Mouse (Mus musculus) liver, embryonic 16.5 days (tissue): ENCODE data around the gene Olah. TPM values are rescaled to one million over a fixed set of nuclear protein-coding genes. Genes with fewer than 3 reads are reported as not detected.

Experiments
- ATAC-seq: fragments of 200-750 bp; cut with Nextera tagmentation; 2 replicates; pipeline ENCODE4 v1.8.0; 2017; ENCODE audit warnings: low read depth, mild to moderate bottlenecking, moderate number of reproducible peaks, moderate library complexity
- H3K27ac ChIP-seq: fragments of 300-500 bp; sonication (generic); 2 replicates; pipeline ENCODE4 v1.5.1; 2014; ENCODE audit warnings: mild to moderate bottlenecking, low read length
- H3K27me3 ChIP-seq: fragments of 300-500 bp; sonication (generic); 2 replicates; pipeline ENCODE4 v1.6.1; 2014; ENCODE audit warnings: low read depth, low read length, mixed read lengths; ENCODE audit not compliant: control insufficient read depth, insufficient read depth
- H3K36me3 ChIP-seq: fragments of 300-500 bp; sonication (generic); 2 replicates; pipeline ENCODE4 v1.6.1; 2014; ENCODE audit warnings: mild to moderate bottlenecking; ENCODE audit not compliant: control insufficient read depth, insufficient read depth
- H3K4me1 ChIP-seq: fragments of 300-500 bp; sonication (generic); 2 replicates; pipeline ENCODE4 v1.6.1; 2014; ENCODE audit warnings: low read depth, low read length, mixed read lengths; ENCODE audit not compliant: control insufficient read depth
- H3K4me2 ChIP-seq: fragments of 300-500 bp; sonication (generic); 2 replicates; pipeline ENCODE4 v1.6.1; 2014; ENCODE audit warnings: low read depth, low read length, mixed read lengths
- H3K4me3 ChIP-seq: fragments of 300-500 bp; sonication (generic); 2 replicates; pipeline ENCODE4 v1.5.1; 2014; ENCODE audit warnings: low read depth, mild to moderate bottlenecking, low read length
- H3K9ac ChIP-seq: fragments of 300-500 bp; sonication (generic); 2 replicates; pipeline ENCODE4 v1.6.1; 2014; ENCODE audit warnings: low read depth, low read length
- H3K9me3 ChIP-seq: fragments of 300-500 bp; sonication (generic); replicated peaks from 2 replicates; pipeline ENCODE4 v1.6.1; 2016; ENCODE audit warnings: low read length; ENCODE audit not compliant: control insufficient read depth
- WGBS: fragments of 180-500 bp; shearing (Covaris S2); extraction: QIAGEN DNeasy Blood & Tissue Kit; methylation state at CpG from one replicate; pipeline ENCODE4 v1.1.7; 2014; ENCODE audit not compliant: insufficient replicate concordance; 5-methylcytosine and 5-hydroxymethylcytosine counted together
- polyA plus RNA-seq: library from polyadenylated mRNA; unstranded; fragments of >200 nt; fragmentation: Nextera tagmentation; extraction: Ambion mirVana; gene quantifications from 2 replicates; pipeline ENCODE4 v1.2.1, GENCODE M21; 2015

The Olah gene
- polyA plus RNA-seq, 1 experiment from 2014 or later = not detected

- WGBS = 69% methylated on average over 4 of the region's 4 CpGs
- Histone ChIP-seq H3K9me3 (no peaks in the 10 kb centered on the region), H3K27me3 (peaks cover 10% of the 10 kb centered on the region), H3K9ac (no peak overlapping the region), H3K27ac (no peak overlapping the region), H3K36me3 (no peaks in the 10 kb centered on the region), H3K4me3 (no peak overlapping the region), H3K4me1 (peaks cover 9% of the 10 kb centered on the region), H3K4me2 (no peak overlapping the region)
- ATAC-seq = no peak
Observed at GRCm38 (mm10) chr2:3420157-3420556, 23.1 kb upstream of the Olah start.

GRCm38 (mm10) chr2:3418883-3419431 is 21.9 kb upstream of the Olah start:
- Histone ChIP-seq H3K27me3 (peaks cover 10% of the 10 kb centered on the region), H3K4me3 (peak overlapping the region; percentile 53), H3K4me2 (peak overlapping the region; percentile 70), H3K36me3 (no peaks in the 10 kb centered on the region), H3K9ac (peak overlapping the region; percentile 25; the same call in 1 of the 2 replicates), H3K4me1 (peaks cover 4% of the 10 kb centered on the region), H3K27ac (no peak overlapping the region), H3K9me3 (no peaks in the 10 kb centered on the region)
- WGBS = 1% methylated on average over 38 of the region's 38 CpGs
- ATAC-seq = peak; percentile 85

- no peak overlapping the region for H3K9ac ChIP-seq
- H3K36me3 ChIP-seq = no peaks in the 10 kb centered on the region
- no peak overlapping the region for H3K27ac ChIP-seq
- H3K4me3 ChIP-seq = no peak overlapping the region
- no peaks in the 10 kb centered on the region for H3K9me3 ChIP-seq
- H3K27me3 ChIP-seq = peaks cover 10% of the 10 kb centered on the region
- no peak overlapping the region for H3K4me2 ChIP-seq
- no peak for ATAC-seq
- H3K4me1 ChIP-seq = peaks cover 4% of the 10 kb centered on the region
- WGBS = 47% methylated on average over 1 of the region's 1 CpGs
Observed at GRCm38 (mm10) chr2:3415676-3416075, 18.7 kb upstream of the Olah start.

- WGBS = 33% methylated on average over 4 of the region's 4 CpGs
Observed at GRCm38 (mm10) chr2:3414241-3414640, 17.2 kb upstream of the Olah start.

GRCm38 (mm10) chr2:3407756-3408155 is 10.7 kb upstream of the Olah start:
- Histone ChIP-seq H3K9me3 (no peaks in the 10 kb centered on the region), H3K9ac (no peak overlapping the region), H3K27ac (no peak overlapping the region), H3K27me3 (no peaks in the 10 kb centered on the region), H3K4me2 (no peak overlapping the region), H3K36me3 (no peaks in the 10 kb centered on the region), H3K4me3 (no peak overlapping the region), H3K4me1 (no peaks in the 10 kb centered on the region)
- WGBS = 40% methylated on average over 7 of the region's 7 CpGs
- ATAC-seq = no peak

More at GRCm38 (mm10) chr2:3414241-3414640, 17.2 kb upstream of the Olah start:
- Histone ChIP-seq H3K27me3 (peaks cover 10% of the 10 kb centered on the region), H3K9ac (no peak overlapping the region), H3K27ac (no peak overlapping the region), H3K4me2 (no peak overlapping the region), H3K4me1 (peaks cover 4% of the 10 kb centered on the region), H3K36me3 (no peaks in the 10 kb centered on the region), H3K4me3 (no peak overlapping the region), H3K9me3 (no peaks in the 10 kb centered on the region)
- ATAC-seq = no peak

GRCm38 (mm10) chr2:3405981-3406380 is 9.0 kb upstream of the Olah start:
- 64% methylated on average over 4 of the region's 4 CpGs for WGBS
- no peaks in the 10 kb centered on the region for H3K27me3 ChIP-seq

GRCm38 (mm10) chr2:3391945-3392344 is 5.1 kb downstream of the Olah start:
- Histone ChIP-seq H3K4me3 (no peak overlapping the region), H3K27me3 (no peaks in the 10 kb centered on the region), H3K9me3 (no peaks in the 10 kb centered on the region), H3K27ac (no peak overlapping the region), H3K4me1 (no peaks in the 10 kb centered on the region), H3K4me2 (no peak overlapping the region), H3K9ac (no peak overlapping the region), H3K36me3 (no peaks in the 10 kb centered on the region)
- WGBS = 56% methylated on average over 2 of the region's 2 CpGs
- ATAC-seq = no peak

More at GRCm38 (mm10) chr2:3405981-3406380, 9.0 kb upstream of the Olah start:
- Histone ChIP-seq H3K27ac (no peak overlapping the region), H3K4me3 (no peak overlapping the region), H3K9me3 (no peaks in the 10 kb centered on the region), H3K4me1 (no peaks in the 10 kb centered on the region), H3K9ac (no peak overlapping the region), H3K36me3 (no peaks in the 10 kb centered on the region), H3K4me2 (no peak overlapping the region)
- no peak for ATAC-seq

GRCm38 (mm10) chr2:3387105-3387860 is 9.7 kb downstream of the Olah start:
- H3K4me2 ChIP-seq = no peak overlapping the region
- H3K36me3 ChIP-seq = no peaks in the 10 kb centered on the region
- H3K27me3 ChIP-seq = no peaks in the 10 kb centered on the region
- no peaks in the 10 kb centered on the region for H3K9me3 ChIP-seq
- H3K27ac ChIP-seq = no peak overlapping the region
- no peak overlapping the region for H3K4me3 ChIP-seq
- no peaks in the 10 kb centered on the region for H3K4me1 ChIP-seq
- no peak overlapping the region for H3K9ac ChIP-seq
- no peak for ATAC-seq
- 65% methylated on average over 6 of the region's 6 CpGs for WGBS

- Histone ChIP-seq H3K4me3 (no peak overlapping the region), H3K4me2 (no peak overlapping the region), H3K4me1 (no peaks in the 10 kb centered on the region), H3K36me3 (no peaks in the 10 kb centered on the region), H3K9ac (no peak overlapping the region), H3K27me3 (no peaks in the 10 kb centered on the region), H3K9me3 (no peaks in the 10 kb centered on the region), H3K27ac (no peak overlapping the region)
- no peak for ATAC-seq
- WGBS = 54% methylated on average over 4 of the region's 4 CpGs
Observed at GRCm38 (mm10) chr2:3365127-3365526, 31.9 kb downstream of the Olah start.
